Mouse (Mus musculus) MEL (cell line): ENCODE results near the gene Qdpr. TPM values are rescaled to one million over a fixed set of nuclear protein-coding genes. Genes with fewer than 3 reads are reported as not detected.

ENCODE experiments used
- DNase-seq: peaks from one replicate; pipeline ENCODE4 v3.0.0; 2011; ENCODE audit warnings: low read depth, low spot score
- H3K27ac ChIP-seq: 2 replicates; pipeline ENCODE4 v1.5.1; 2012; ENCODE audit warnings: low read depth, mild to moderate bottlenecking, control low read depth, low read length, moderate library complexity; ENCODE audit not compliant: control insufficient read depth
- H3K27me3 ChIP-seq, 2 experiments: fragments of 150-350 bp in 1 of 2; sonication (generic) in 1 of 2; 2 replicates each; pipeline ENCODE4 v1.6.1; 2012; ENCODE audit warnings: low read length in 2 of 2, mild to moderate bottlenecking in 2 of 2, improper control_type of control experiment in 1 of 2, moderate library complexity in 1 of 2; ENCODE audit not compliant: insufficient read depth in 2 of 2, control insufficient read depth in 1 of 2
- H3K36me3 ChIP-seq, 2 experiments: 2 replicates each; pipeline ENCODE4 v1.6.1; 2012 to 2014; ENCODE audit warnings: low read length in 2 of 2, improper control_type of control experiment in 1 of 2, inconsistent platforms in 1 of 2, mild to moderate bottlenecking in 1 of 2; ENCODE audit not compliant: insufficient read depth in 2 of 2, control insufficient read depth in 1 of 2
- H3K4me1 ChIP-seq, 2 experiments: fragments of 150-350 bp in 1 of 2; sonication (generic) in 1 of 2; 2 replicates each; pipeline ENCODE4 v1.6.1; 2012; ENCODE audit warnings: low read length in 2 of 2, improper control_type of control experiment in 1 of 2, mild to moderate bottlenecking in 1 of 2; ENCODE audit not compliant: insufficient read depth in 2 of 2, control insufficient read depth in 1 of 2
- H3K4me3 ChIP-seq, 2 experiments: fragments of 150-350 bp in 1 of 2; sonication (generic) in 1 of 2; 2 replicates each; pipeline ENCODE4 v1.5.1; 2012; ENCODE audit warnings: low read depth in 2 of 2, low read length in 2 of 2, mild to moderate bottlenecking in 2 of 2, moderate library complexity in 2 of 2, control low read depth in 1 of 2, improper control_type of control experiment in 1 of 2; ENCODE audit not compliant: control insufficient read depth in 1 of 2, insufficient read depth in 1 of 2
- H3K79me2 ChIP-seq: 2 replicates; pipeline ENCODE4 v1.6.1; 2012; ENCODE audit warnings: mild to moderate bottlenecking, low read length, moderate library complexity; ENCODE audit not compliant: control insufficient read depth, poor library complexity, insufficient read depth
- H3K9ac ChIP-seq: 2 replicates; pipeline ENCODE4 v1.6.1; 2012; ENCODE audit warnings: low read depth, mild to moderate bottlenecking, control low read depth, low read length, moderate library complexity; ENCODE audit not compliant: control insufficient read depth, poor library complexity, severe bottlenecking
- H3K9me3 ChIP-seq: fragments of 150-350 bp; sonication (generic); replicated peaks from 2 replicates; pipeline ENCODE4 v1.6.1; 2012; ENCODE audit warnings: mild to moderate bottlenecking, low read length, improper control_type of control experiment, moderate library complexity; ENCODE audit not compliant: insufficient read depth
- CHD1 ChIP-seq: IDR thresholded peaks from 2 replicates; pipeline ENCODE4 v1.6.1; 2012; ENCODE audit warnings: low read depth, mild to moderate bottlenecking, inconsistent platforms, low read length, improper control_type of control experiment
- CTCF ChIP-seq, 3 experiments: IDR thresholded peaks in 2 of 3; conservative IDR thresholded peaks in 1 of 3; 2 replicates each; pipeline ENCODE4 v1.5.1; 2011 to 2012; ENCODE audit warnings: low read length in 3 of 3, low read depth in 2 of 3, mild to moderate bottlenecking in 2 of 3, improper control_type of control experiment in 1 of 3, inconsistent platforms in 1 of 3, mixed read lengths in 1 of 3, moderate library complexity in 1 of 3; ENCODE audit not compliant: control insufficient read depth in 1 of 3, insufficient read depth in 1 of 3, poor library complexity in 1 of 3, severe bottlenecking in 1 of 3
- EP300 ChIP-seq, 2 experiments: IDR thresholded peaks; 2 replicates each; pipeline ENCODE4 v1.6.1; 2011; ENCODE audit warnings: improper control_type of control experiment in 2 of 2, low read length in 2 of 2, low read depth in 1 of 2, mild to moderate bottlenecking in 1 of 2
- ETS1 ChIP-seq: IDR thresholded peaks from 2 replicates; pipeline ENCODE4 v1.6.1; 2012; ENCODE audit warnings: low read depth, mild to moderate bottlenecking, inconsistent platforms, low read length, improper control_type of control experiment, moderate library complexity
- GATA1 ChIP-seq: IDR thresholded peaks from 2 replicates; pipeline ENCODE4 v1.6.1; 2011; ENCODE audit warnings: low read depth, low read length, improper control_type of control experiment
- JUND ChIP-seq: IDR thresholded peaks from 2 replicates; pipeline ENCODE4 v1.6.1; 2011; ENCODE audit warnings: low read depth, mild to moderate bottlenecking, improper control_type of control experiment, low read length
- MAZ ChIP-seq: IDR thresholded peaks from 2 replicates; pipeline ENCODE4 v1.6.1; 2012; ENCODE audit warnings: low read depth, mild to moderate bottlenecking, inconsistent platforms, low read length, improper control_type of control experiment
- POLR2AphosphoS2 ChIP-seq: IDR thresholded peaks from 2 replicates; pipeline ENCODE4 v1.6.1; 2011; ENCODE audit warnings: low read length, improper control_type of control experiment
- POLR2AphosphoS5 ChIP-seq: IDR thresholded peaks from 2 replicates; pipeline ENCODE4 v1.6.1; 2012; ENCODE audit warnings: low read depth, borderline replicate concordance, mild to moderate bottlenecking, inconsistent platforms, low read length, moderate library complexity, mixed read lengths
- RAD21 ChIP-seq: IDR thresholded peaks from 2 replicates; pipeline ENCODE4 v1.6.1; 2011; ENCODE audit warnings: mild to moderate bottlenecking, low read depth, low read length, improper control_type of control experiment
- SIN3A ChIP-seq: IDR thresholded peaks from 2 replicates; pipeline ENCODE4 v1.6.1; 2012; ENCODE audit warnings: low read length, improper control_type of control experiment, inconsistent platforms
- SMC3 ChIP-seq: IDR thresholded peaks from 2 replicates; pipeline ENCODE4 v1.6.1; 2011; ENCODE audit warnings: low read depth, low read length, improper control_type of control experiment
- TAL1 ChIP-seq: IDR thresholded peaks from 2 replicates; pipeline ENCODE4 v1.6.1; 2012; ENCODE audit warnings: mild to moderate bottlenecking, inconsistent platforms, low read length, moderate library complexity, mixed read lengths
- TBP ChIP-seq: IDR thresholded peaks from 2 replicates; pipeline ENCODE4 v1.8.0; 2011; ENCODE audit warnings: low read depth, low read length, improper control_type of control experiment
- TCF12 ChIP-seq: IDR thresholded peaks from 2 replicates; pipeline ENCODE4 v1.6.1; 2014; ENCODE audit warnings: low read depth, mild to moderate bottlenecking, inconsistent platforms, low read length, improper control_type of control experiment, moderate library complexity
- UBTF ChIP-seq: IDR thresholded peaks from 2 replicates; pipeline ENCODE4 v1.6.1; 2012; ENCODE audit warnings: low read depth, mild to moderate bottlenecking, inconsistent platforms, low read length, improper control_type of control experiment, moderate library complexity, borderline replicate concordance; ENCODE audit not compliant: insufficient read depth
- ZC3H11A ChIP-seq: IDR thresholded peaks from 2 replicates; pipeline ENCODE4 v1.6.1; 2012; ENCODE audit warnings: low read depth, mild to moderate bottlenecking, inconsistent platforms, low read length, improper control_type of control experiment
- ZMIZ1 ChIP-seq: IDR thresholded peaks from 2 replicates; pipeline ENCODE4 v1.6.1; 2012; ENCODE audit warnings: low read depth, mild to moderate bottlenecking, inconsistent platforms, low read length, improper control_type of control experiment, moderate library complexity
- ZNF384 ChIP-seq: IDR thresholded peaks from 2 replicates; pipeline ENCODE4 v1.6.1; 2012; ENCODE audit warnings: low read depth, mild to moderate bottlenecking, inconsistent platforms, low read length, improper control_type of control experiment
- polyA plus RNA-seq, 2 experiments: library from polyadenylated mRNA; stranded (reverse) in 1 of 2; unstranded in 1 of 2; fragments of >175 nt in 1 of 2; fragments of >200 nt in 1 of 2; gene quantifications; 2 replicates each; pipeline versions ENCODE4 v1.2.1 to v1.2.4; 2012; ENCODE audit warnings: low replicate concordance in 2 of 2, low read depth in 1 of 2; ENCODE audit not compliant: insufficient read length in 2 of 2, insufficient read depth in 1 of 2, missing spikeins in 1 of 2
- total RNA-seq: library from RNA; depleted of rRNA; stranded (reverse); fragments of 300-350 nt; gene quantifications from 2 replicates; pipeline ENCODE4 v1.2.3, GENCODE M21; 2012

Gene Qdpr
- total and polyA plus RNA-seq, 3 experiments = 119 to 226 TPM; not detected in 1

- TF ChIP-seq ZNF384 (no peak; the same call in 1 of the 2 replicates), ZMIZ1 (0 out of 2 replicates have a peak, but pooled peaks have one; percentile 65), CHD1 (no peak), POLR2AphosphoS5 (no peak), MAZ (peak; percentile 83), UBTF (no peak), POLR2AphosphoS2 (no peak)
These were observed 27.9 kb downstream of the Qdpr start (continued) for GRCm38 (mm10) chr5:45421881-45422844.

- peak overlapping the region; percentile 22; the same call in 1 of the 2 replicates for H3K27ac ChIP-seq
- peaks cover 36 to 40% of the 10 kb centered on the region in 2 experiments for H3K4me1 ChIP-seq
- TF ChIP-seq TBP = no peak
- peak; percentile 74 for TF ChIP-seq RAD21
- 0 out of 2 replicates have a peak, but pooled peaks have one; percentile 33 for TF ChIP-seq TAL1
- peak; percentile 61 for TF ChIP-seq SMC3
- no peak for TF ChIP-seq ZMIZ1
- TF ChIP-seq SIN3A = peak; percentile 50; the same call in 1 of the 2 replicates
- peak; percentile 56 for TF ChIP-seq ZC3H11A
- TF ChIP-seq CHD1 = no peak
- peak; percentile 40; the same call in 1 of the 2 replicates for TF ChIP-seq TCF12
- TF ChIP-seq EP300 (IDR thresholded peaks at IDR 0.05; ENCODE audit: low read depth in 1 of 2, low read length in 2 of 2) = peak in 1 of 2 experiments; percentile 69; a peak in 3 of 4 replicates
- peak; percentile 67 for TF ChIP-seq GATA1
- TF ChIP-seq ETS1 = no peak
- peak; percentile 78 to 98 (median 90) for TF ChIP-seq CTCF (IDR thresholded peaks at IDR 0.05 in 2 of 3, conservative IDR thresholded peaks at IDR 0.05 in 1 of 3; ENCODE audit: control insufficient read depth in 1 of 3, insufficient read depth in 1 of 3, low read depth in 2 of 3, low read length in 3 of 3, poor library complexity in 1 of 3, severe bottlenecking in 1 of 3)
- no peak for TF ChIP-seq JUND
- no peaks in the 10 kb centered on the region for H3K79me2 ChIP-seq
- peaks cover 0 to 47% of the 10 kb centered on the region in 2 experiments; a peak in 2 of 4 replicates for H3K36me3 ChIP-seq
- peak overlapping the region; percentile 7; the same call in 1 of the 2 replicates for H3K9ac ChIP-seq
- no peaks in the 10 kb centered on the region for H3K9me3 ChIP-seq
- DNase-seq = peak; percentile 80
- H3K27me3 ChIP-seq = no peaks in the 10 kb centered on the region
- H3K4me3 ChIP-seq = no peak overlapping the region; a peak in 1 of 4 replicates
These were observed 30.0 kb downstream of the Qdpr start for GRCm38 (mm10) chr5:45419841-45420638.
